Mouse (Mus musculus): ENCODE results near the gene Hand1.

DNA sequence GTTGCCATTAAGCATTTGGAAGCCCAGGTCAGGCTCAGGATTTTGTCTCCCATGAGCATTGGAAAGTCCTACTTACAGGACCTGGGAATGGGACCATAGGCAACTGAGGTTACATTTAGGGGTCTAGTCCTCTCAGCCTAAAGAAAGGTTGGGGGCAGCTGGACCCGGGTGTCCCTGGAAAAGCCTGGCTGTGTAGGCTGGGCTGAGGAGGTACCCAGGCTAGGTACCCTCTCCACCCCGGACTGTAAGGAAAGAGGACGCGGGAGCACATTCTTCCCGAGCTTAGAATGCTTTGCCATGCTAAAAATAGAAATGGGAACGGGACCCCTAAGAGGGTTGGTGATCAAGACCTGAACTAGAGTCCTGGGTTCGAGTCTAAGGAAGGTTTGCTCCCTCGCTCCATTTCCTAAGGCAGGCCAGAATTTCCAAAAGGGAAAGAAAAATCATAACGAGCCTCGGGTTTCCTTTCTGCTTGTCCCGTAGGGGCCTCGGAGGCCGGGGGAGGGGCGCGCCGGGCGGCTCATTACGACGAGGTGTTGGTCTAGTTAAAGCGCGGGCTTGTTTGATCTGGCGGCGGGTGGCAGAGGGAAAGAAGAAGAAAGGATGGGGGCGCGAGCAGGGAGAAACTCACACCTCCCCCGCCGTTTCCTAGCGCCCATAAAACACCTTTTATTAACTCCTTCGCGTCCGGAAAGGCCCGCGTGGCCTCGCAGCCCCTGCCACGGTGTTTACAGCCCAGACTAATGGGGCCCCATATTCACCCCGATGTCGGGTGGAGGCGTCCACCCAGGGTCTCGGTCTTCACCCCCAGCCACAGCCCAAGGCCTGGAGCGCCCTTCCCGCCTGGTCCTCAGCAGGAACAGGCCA lies 5.3 kb downstream of the Hand1 start:
- TF ChIP-seq EP300 (IDR thresholded peaks at IDR 0.05; ENCODE audit: low read depth): no peak
- TF ChIP-seq CTCF (IDR thresholded peaks at IDR 0.05; ENCODE audit: low read depth): no peak
